Mouse (Mus musculus) adrenal gland, postnatal 4 days (tissue): ENCODE results near the gene H2-Eb2. TPM values are rescaled to one million over a fixed set of nuclear protein-coding genes. Genes with fewer than 3 reads are reported as not detected.
"Not testable (repeated sequence)": the region's sequence is repeated elsewhere in the genome, so short reads cannot be mapped to it uniquely, and the experiment has no call there.

Source experiments
- DNase-seq, 2 experiments: peaks; one replicate each; pipeline ENCODE4 v3.0.0; 2021 to 2022; ENCODE audit warnings: low spot score in 2 of 2, mixed read lengths in 2 of 2
- total RNA-seq, 2 experiments: library from RNA; stranded (reverse); gene quantifications; 2 replicates each; pipeline ENCODE4 v1.2.3; 2021

Gene H2-Eb2
- total RNA-seq, 2 experiments from 2014 or later, result not detected

DNA sequence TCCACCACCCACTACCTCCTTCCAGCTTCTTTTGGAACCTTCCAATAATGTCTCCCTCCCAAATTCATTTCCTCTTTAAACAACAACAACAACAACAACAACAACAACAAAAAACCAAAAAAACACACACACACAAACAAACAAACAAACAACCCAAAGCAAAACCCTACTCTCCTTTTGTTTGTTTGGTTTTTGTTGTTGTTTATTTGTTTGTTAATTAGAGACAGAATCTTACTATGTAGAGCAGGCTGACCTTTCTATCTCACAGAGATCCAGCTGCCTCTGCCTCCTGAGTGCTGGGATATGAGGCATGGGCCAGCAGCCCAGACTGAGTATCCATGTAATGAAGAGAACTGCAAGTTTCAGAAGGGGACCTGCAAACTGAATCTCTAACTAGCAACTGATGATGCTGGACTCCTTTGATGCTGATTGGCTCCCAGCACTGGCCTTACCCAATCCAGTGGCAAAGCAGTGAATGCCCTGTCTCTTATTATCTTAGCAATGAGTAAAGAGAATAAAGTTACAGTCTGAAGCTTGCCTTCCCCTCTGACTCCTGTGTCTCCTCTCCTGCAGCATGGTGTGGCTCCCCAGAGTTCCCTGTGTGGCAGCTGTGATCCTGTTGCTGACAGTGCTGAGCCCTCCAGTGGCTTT lies 20.0 kb upstream of the H2-Eb2 start, which contains the start of gene H2-Eb1:
H2-Eb1 (plus strand) TSS at position 488 of the 651 bp plus-strand sequence.
- peak; percentile 51 to 61 for DNase-seq

DNA sequence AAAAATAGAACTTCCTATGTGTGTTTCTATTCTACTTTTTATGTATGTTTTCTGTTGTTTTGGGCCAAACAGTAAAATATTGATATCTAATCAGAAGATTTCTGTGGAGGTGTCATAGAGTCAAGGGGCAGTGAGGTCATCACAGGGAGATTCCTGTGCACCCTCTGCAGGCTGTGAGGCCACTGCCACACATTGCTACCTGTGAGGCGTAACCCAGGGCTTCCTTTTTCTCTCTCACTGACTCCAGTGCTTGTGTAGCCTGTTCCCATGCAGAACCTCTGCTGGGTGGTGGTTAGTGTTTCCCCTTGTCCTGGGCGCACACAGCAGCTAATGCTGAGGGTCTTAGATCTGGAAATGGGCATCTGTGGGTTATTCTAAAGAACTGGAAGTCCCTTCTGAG lies 19.1 kb upstream of the H2-Eb2 start:
- no peak for DNase-seq

DNA sequence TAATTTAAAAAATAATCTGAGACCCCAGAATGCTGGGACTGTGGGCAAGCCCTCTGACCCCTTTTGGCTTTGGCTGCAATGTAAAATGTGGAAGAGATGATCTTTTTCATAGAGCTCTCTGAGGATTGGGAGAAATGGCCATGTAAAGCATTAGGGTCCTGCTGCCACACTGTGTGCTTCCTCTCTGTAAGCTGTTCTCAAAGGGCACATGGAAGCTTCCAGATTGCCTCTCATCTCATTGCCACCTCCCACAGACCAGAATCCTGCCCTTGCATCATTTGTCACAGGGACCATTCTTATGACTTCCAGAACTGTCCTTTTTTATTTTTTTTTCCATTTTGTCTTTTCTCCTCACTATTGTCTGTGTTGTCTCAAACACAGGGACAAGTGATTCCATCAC lies 18.2 kb upstream of the H2-Eb2 start:
- DNase-seq, result no peak

DNA sequence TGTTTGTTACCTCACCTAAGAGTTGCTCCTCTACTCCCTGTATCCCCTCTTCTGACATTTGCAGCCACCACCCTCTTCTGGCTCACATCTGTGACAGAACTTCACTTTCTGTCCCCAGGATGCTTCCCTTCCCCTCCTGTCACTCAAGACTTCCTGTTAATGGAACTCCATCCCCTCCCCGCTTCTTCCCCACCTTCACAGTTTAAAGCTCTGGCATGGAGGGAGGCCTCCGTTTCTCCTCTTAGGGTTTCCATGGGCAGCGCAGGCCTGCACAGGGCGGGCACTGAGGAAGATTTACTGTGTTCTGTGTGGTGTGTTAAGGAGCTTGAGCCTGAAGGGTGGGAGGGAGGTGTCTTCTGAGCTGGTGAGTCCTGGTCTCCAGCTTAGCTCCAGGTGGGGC lies 17.3 kb upstream of the H2-Eb2 start:
- DNase-seq, result no peak

DNA sequence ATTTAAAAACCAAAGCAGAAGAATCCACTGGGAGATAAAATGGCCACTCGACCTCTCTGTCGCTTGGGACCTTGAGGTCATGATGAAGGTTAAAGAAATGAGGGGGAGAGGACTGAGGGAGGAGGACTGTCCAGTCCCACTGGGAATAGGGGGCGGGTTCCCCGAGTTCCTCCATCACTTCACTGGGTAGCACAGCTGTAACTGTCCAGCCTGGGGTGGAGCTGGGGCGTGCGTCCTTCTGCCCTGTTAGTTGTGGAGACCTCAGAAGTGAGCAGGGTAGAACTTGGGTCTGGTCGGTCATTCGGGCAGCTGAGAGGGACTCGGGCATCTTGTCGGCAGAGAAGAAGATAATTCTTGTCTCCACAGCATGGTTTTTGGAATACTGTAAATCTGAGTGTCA lies 16.2 kb upstream of the H2-Eb2 start:
- no peak for DNase-seq

DNA sequence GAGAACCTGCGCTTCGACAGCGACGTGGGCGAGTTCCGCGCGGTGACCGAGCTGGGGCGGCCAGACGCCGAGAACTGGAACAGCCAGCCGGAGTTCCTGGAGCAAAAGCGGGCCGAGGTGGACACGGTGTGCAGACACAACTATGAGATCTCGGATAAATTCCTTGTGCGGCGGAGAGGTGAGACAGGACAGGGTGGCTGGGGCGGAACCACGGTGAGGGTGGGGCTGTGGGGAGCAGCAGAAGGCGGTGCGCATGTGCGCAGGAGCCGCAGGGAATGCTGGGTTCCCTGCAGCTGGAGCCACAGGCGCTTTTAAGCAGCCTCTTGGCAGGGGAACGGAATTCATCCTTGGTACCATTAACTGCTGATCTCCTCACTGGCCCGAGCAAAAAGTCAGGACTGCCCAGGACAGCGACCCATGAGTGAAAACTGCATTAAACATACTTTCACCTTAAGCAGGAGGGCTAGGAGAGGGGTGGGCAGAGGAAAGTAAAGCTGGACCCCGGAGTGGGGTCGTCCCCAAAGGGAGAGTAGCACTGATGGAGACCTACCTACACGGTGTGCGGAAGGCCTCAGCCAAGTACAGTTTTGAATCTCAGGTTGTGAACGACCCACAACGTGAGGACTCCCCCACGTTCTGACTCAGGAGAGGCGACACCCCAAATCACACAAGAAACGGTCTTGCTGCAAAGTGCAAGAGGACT lies 15.6 kb upstream of the H2-Eb2 start:
- peak; percentile 24 to 26 for DNase-seq

DNA sequence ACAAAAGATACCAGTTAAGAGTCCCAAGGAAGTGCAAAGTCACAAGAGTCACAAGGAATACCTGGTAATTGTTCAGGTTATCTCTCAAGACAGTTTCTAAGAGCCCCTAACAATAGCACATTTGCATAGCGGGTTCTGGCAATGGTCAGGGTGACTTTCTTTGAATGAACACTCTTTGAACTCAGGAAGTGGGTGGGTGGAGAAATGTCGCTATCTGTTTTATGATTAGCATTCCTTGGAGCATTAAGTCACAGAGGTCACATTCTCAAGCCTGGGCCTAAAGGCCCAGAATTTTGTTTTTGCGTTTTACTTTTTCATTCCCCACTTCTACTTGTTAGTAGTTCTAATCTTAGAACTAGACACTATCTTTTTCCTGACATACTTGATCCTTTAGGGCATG lies 14.9 kb upstream of the H2-Eb2 start:
- DNase-seq, result not testable (repeated sequence)

DNA sequence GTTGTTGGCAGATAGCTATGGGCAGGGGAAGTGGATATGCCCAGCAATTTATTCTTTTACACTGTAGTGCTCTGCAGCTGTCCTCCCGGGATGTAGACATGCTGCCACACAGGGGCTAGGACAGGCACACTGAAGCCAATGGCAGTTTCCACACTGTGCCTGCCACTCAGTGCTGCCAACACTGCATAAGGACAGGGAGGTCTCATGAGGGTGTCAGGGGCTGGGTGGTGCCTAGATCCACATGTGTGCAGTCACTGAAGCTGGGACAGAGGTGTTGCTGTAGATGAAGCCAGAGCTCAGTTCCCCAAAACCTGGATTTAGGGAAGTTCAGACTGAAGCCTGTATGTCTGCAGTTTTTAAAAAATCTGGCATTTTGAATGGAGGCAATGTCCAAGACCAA lies 13.3 kb upstream of the H2-Eb2 start:
- DNase-seq, result no peak

DNA sequence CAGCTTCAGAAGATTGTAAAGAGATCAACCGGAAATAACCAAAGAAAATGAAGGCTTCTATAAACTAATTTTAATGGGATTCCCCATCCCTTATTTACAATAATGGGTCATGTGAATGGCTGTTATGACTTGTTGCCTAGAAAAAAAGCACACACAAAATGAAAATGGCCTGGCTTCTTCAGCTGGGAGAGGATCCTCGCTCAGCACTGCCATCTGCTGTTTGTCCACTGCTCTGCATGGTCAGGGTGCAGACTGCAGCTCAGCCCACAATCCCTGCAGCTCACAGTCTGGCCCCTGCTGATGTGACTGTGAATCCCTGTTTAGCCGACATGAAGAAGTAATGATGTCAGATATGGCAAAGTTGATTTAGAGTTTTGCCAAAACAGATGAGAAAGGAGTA lies 12.1 kb upstream of the H2-Eb2 start:
- peak; percentile 41 to 49 for DNase-seq

DNA sequence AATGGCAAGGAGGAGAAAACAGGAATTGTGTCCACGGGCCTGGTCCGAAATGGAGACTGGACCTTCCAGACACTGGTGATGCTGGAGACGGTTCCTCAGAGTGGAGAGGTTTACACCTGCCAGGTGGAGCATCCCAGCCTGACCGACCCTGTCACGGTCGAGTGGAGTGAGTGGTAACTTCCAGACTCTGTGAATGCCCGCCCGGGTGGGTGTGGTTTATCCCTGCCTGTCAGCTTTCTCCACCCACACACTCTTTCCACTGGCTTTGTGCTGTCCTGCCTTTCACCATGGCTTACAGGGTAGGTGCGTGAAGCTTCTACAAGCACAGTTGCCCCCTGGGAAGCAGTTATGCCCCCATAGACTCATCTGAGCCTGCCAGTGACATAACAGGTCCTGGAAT lies 11.2 kb upstream of the H2-Eb2 start:
- no peak for DNase-seq

DNA sequence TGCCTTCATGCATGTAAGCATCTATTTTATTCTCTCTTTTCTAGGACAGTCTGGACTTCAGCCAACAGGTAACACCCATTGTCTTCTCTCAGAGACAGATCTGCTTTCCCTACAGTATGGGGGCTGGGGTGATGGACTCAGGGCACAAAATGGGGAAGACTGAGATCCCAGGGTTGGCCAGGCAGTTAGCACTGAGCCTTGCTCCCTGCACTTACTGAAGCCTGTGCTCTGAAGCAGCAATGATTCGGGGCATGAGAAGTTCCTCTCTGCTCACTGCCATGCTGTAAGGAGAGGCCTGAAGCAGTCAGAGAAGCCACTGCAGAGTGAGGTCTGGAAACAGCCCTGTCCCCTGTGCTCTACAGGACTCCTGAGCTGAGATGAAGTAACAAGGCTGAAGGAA lies 10.0 kb upstream of the H2-Eb2 start:
- no peak for DNase-seq

DNA sequence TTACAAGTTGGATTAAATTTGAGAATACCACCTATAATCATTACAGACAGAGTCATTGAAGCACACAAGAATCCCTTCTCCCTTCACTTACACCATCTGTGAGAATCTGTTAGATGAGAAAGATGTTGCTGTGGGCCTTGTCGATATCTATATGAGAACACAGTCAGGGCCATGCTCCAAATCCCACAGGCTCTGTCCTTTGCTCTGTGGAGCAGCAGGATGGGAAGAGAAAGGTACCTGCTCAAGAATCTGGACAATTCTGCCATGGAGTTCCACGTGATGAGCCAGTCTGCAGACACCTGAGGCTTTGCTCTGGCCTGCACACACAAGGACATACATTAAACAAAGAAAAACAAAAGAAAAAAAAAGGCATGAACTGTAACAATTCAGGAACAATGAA lies 8.8 kb upstream of the H2-Eb2 start:
- DNase-seq, result no peak

DNA sequence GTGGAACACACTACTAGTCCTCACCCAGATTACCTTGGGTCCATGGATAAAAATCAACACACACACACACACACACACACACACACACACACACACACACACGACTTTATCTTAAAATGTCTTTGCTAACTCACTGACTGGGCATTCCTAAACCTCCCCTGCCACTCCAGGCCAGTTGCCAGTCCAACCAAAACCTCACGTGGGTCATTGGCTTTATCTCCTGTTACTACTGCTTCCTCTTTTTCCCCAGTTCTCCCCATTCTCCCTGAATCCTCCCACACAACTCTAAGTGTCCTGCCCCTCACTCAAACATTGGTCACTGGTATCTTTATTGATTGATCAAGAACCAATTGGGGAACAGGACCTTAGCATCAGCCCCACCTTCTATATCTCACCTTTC lies 8.2 kb upstream of the H2-Eb2 start:
- DNase-seq, result no peak

DNA sequence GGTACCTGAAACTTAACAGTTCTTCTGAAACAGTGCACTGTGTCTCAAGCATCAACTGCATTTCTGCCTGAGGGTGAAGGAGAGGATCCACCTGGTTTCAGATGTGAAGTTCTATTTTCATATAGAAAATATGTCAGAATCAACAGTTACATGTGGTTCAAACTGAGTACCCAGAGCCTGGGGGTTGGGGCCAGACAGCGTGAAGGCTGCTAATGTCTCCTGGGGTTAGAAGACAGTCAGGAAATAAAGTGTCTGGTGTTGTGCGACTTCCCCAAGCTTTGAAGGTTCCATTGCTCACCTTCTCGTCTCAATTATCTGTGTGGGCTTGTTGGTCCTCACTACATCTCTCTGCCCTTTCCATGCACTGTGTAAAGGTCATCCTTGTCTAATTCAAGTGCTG lies 908 bp downstream of the H2-Eb2 start:
- DNase-seq, result no peak

DNA sequence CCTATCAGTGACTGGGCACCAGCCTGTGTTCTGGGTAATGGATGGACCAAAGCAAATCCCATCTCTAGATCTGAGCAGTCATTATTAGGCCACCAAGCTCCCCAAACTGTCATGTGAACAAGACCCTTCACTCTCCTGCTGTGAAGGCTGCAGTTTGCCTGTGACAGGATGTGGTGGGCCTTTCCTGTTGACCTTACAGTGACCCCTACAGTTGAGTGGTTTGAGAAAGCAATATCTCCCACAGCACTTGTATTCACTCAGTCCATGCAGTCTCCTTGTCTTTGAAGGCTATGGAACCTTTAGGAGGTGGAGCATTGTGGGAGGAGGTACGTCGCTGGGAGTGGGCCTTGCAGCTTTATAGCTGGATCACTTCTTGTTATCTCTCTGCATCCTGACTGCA lies 4.3 kb downstream of the H2-Eb2 start:
- no peak for DNase-seq

DNA sequence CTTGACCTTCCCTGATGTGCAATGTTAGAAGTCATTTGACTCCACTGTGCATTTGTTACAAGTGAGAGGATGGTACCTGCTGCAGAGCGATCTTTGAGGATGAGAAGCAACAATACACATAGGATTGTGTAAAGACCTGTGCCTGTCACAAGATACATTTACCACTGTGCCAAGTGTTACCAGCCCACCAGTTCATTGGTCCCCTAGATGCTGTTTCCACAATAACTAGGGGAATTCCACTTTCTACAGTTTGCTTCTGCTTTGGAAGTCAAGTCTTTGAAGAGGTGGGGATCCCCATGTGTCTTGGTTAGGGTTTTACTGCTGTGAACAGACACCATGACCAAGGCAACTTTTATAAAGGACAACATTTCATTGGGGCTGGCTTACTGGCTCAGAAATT lies 5.7 kb downstream of the H2-Eb2 start:
- no peak for DNase-seq

DNA sequence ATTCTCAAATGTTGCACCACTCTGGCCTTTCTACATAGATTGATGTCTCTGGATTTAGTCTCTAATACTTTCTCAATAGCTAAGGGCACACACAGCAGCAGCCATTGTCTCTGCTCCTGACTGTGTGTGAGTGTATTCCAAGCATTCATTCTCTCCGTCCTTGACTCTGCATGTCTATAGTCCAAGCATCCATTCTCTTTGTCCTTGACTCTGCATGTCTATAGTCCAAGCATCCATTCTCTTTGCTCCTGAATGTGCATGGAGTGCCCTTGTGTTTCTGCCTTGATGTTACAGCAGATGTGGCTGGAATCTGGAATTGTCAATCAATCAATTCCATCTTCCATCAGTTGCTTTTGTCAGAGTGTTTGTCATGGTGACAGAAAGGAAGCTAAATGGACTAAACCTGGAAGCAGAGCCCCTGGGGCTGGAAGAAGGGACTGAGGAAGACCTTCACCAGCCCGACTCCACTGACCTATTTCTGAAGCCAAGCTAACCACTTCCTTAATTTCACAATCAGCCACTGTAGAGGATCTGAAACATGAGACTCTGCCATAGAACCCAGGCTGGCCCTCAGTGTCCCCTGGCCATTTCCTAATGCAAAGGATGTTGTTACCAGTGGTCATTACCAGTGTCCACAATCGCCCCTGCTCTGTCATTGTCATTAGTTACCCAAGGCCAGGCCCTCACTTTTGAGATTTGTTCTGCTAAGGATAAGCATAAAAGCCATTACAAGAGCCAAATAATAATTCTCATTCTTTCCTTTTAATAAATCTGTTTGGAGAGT lies 15.3 kb downstream of the H2-Eb2 start:
- no peak for DNase-seq

DNA sequence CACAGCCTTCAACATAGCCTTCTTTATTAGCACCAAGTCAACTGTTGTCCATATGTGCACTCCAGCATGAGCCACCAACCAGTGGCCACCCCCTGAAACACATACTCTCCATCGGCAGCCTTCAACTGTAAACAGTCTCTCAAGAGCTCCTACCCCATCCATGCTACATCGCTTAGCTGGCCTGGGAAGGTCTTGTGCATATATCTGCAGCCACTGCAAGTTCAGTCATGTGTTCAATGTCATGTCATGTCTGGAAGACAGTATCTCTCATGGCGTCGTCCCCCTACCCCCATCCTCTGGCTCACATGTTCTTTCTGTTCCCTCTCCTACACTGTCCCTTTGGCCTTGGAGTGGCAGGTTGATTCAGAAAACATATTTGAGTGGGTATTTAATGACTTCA lies 19.4 kb downstream of the H2-Eb2 start:
- DNase-seq, result no peak

DNA sequence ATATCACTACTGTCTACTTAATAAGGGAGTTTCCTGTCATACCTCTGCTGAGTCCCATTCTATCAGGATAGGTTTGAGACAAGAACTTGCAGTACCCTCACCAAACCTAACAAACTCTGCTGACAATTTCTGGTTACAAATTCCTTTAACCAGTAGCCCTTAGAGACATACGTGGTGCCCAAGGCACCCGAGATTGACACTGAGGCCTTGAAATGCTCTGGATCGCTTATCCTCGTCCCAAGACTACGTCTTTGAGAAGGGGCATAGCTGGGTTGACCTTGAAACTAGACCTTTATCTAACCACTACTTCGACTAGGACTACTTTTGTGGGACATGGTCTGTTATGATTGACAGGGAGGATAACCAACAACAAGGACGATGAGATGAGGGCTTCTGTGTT lies 20.0 kb downstream of the H2-Eb2 start:
- DNase-seq, result no peak

DNA sequence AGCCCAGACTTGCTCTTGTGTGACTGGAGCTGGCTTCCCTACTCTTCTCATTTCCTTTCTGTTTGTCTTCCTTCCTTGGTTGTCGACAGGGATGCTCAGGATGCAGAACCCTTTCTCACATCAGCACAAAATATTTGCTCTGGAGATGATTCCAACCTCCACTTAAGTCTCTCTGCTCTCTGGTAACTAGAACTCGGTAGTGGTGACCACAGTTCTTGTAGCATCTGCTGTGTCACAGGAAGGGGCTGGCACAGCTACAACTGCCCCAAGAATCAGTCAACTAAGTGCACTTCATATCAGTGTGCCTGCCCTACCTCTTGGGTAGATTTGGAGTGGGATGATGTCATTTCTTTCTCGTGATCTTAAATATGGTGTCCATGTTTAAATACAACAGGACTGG lies 20.6 kb downstream of the H2-Eb2 start:
- DNase-seq, result no peak

DNA sequence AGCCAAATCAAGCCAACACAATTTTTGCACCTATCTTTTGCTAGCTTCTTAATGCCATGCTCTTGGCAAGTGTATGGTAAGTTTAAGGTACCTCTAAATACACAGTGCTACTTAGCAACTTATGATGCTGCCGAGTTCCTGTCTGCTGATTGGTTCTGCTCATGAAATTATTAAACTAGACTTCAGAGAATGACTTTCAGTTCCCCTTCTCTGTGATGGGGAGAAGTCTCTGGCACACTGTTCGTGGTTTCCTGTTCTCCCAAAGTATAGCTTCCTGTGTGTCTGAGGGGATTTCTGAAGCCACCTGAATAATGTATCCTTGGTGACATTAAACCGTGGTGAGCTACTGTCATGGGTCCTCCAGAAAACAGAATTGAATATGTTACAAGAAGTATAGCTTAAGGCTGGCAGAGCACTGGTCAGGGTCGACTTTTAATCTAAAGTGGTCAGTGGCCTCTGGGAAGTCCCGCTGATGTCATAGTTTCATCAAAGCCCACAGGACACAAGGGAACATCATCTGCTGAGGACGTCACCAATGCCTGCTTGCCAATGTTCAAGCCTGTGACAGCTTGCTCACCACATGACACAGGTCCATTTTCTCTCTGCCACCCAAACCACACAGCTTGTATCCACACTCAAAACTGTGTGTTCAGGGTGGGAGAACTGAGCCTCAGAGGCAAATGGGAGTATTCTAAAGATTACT lies 22.3 kb downstream of the H2-Eb2 start:
- DNase-seq, result no peak

DNA sequence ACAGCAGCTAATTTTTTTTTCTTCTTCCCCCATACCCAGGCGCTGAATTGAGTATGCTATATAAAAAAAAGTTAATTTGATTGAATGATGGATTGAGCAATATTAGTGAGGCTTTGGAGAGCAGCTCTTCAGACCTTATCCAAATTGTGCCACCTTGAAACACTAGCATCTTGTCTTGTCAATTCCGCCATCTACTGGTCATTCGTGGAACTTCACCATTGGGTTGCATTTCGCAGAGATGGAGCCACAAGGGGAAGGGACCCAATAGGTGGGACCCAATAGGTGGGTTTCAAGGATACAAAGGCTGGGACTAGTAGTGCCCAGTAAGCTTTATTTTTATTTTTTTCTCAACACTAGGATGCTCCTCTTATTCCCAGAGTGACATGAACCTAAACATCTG lies 24.0 kb downstream of the H2-Eb2 start:
- peak; percentile 21 to 35 for DNase-seq
